Mouse (Mus musculus) lung, postnatal 0 days (tissue): Measurements from ENCODE around the gene Ntng2.

ENCODE experiments used
- CTCF ChIP-seq: IDR thresholded peaks from 2 replicates; pipeline ENCODE4 v1.5.1; 2016; ENCODE audit warnings: antibody characterized with exemption, mild to moderate bottlenecking
- EP300 ChIP-seq: IDR thresholded peaks from 2 replicates; pipeline ENCODE4 v1.6.1; 2016; ENCODE audit warnings: antibody characterized with exemption, mild to moderate bottlenecking, control low read depth

- TF ChIP-seq CTCF (no peak), EP300 (no peak)
Measured at GRCm38 (mm10) chr2:29168067-29168466, 84.7 kb downstream of the Ntng2 start.
